Mouse (Mus musculus) ES-CJ7 (cell line): ENCODE data around the gene Slc16a14.
"Not testable (repeated sequence)": the region's sequence is repeated elsewhere in the genome, so short reads cannot be mapped to it uniquely, and the experiment has no call there.

Experiments
- DNase-seq: peaks from one replicate; pipeline ENCODE4 v3.0.0; 2011; ENCODE audit warnings: low read depth, low spot score

Gene Slc16a14

DNA sequence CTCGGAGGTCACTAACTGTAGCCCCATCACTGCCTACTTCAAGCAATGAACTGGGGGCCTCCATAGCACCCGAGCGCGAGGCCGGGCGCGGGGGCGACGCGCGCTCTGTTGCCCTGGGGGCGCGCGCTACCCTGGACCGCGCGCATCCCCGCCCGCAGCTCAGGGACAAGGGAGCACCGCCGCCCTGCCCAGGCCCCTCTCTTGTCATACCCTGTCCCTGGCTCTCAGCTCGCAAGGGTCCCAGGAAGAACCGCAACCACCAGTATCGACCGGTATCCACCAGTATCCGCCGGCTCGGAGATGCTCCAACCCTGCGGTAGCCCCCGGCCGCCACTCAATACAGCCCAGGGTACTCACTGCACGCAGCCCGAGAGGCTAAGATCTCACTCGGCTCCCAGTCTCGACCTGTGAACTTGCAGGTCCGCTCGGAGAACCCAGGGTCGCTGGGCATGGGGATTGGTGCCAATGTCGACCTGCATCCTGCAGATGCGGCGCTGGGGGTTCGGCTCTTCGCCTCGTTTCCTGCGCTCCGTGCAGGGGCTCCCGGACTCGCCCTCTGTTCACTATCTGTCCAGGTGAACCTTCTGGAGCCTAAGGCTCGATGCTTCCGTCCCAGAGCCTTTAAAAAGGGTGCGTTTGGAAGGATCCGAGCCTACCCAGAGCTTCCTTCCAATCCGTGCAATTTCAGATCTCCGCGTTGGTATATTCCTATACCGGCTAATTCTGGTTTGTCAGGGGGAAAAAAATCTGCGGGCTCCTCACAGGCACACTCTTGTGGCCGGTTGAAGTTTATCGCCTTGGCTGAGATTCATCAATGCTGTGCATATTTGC lies at the start of gene Slc16a14:
Gene Slc16a14, minus strand, starts transcription at position 632 of the 831 bp plus-strand sequence.
- peak; percentile 77 for DNase-seq

DNA sequence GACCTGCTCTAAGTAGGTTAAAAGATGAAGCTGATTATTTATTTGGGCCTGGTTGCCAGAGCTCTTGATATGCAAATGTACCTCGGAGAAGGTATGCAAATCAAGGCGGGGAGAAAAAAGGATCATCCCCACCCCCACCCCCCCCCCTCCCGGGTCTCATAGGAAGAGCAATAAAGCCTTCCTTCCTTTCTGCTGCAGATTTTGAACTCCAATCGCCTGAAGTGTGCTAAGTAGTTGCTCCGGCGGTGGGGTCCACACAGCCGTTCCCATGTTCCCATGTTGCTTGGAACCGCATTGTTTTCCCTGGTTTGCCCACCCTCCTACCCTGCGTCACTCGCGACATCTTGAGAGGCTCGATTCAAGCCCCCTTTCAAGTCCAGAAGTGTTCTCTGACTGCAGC lies 26.8 kb upstream of the Slc16a14 start:
- peak; percentile 32 for DNase-seq

DNA sequence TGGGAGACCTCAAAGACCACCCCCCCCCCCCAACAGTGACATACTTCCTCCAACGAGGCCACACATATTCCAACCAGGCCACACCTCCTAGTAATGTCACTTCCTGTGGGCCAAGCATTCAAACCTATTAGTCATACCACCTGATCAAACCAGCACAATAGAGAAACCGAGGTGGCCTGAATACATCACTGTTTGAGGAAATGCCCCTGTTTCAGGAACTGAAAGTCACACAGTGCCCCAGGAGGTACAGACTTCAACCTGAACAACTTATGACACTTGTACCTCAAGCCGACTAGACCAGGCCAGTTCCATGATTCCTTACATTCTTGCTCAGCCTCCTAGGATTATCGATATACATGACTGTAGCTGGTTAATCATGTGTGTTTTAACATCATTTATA lies 22.8 kb upstream of the Slc16a14 start:
- not testable (repeated sequence) for DNase-seq

DNA sequence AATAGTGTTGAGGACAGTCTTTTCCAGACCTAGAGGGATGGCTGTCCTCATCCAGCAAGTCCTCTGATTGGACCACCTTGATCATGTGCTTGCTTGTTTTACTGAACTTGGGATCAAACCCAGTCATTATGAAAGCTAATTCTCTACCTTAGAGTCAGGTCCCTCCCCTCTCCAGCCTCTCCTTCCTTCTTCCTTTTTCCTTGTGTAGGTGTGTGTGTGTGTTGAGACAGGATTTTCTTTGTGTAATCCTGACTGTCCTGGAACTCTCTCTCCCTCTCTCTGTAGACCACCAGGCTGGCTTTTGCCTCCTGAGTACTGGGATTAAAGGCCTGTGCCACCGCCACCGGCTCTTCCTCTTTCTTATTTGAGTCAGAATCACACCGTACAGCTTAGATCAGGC lies 21.8 kb upstream of the Slc16a14 start:
- DNase-seq = not testable (repeated sequence)

DNA sequence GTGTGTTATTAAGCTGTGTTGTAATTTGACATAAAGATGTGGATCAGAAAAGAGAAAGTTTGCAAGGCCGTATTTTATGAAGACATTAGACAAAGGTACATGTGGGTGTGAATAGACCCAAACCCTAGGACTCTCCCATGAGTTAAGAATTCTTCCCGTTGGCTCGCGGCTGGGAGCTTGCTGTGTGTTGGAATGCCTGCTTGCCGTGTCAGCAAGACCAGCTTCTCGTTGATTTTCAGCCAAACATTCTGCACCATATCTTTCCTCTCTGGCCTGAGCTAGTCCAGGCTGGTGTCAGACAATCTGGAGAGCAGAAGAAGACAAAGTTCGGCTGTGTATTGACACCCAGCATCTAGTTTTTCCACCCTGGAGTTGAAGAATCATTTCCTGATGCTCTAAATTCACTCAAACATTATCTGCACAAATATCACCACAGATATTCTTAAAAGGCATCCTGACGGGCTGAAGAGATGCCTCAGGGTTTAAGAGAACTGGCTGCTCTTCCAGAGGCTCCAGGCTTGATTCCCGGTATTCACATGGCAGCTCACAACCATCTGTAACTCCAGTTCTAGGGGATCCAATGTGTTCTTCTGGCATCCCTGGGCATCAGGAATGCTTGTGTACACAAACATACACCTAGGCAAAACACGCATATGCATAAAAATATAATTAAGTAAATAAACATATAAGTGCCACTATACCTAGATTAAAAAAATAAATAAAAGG lies 17.7 kb upstream of the Slc16a14 start:
- no peak for DNase-seq

DNA sequence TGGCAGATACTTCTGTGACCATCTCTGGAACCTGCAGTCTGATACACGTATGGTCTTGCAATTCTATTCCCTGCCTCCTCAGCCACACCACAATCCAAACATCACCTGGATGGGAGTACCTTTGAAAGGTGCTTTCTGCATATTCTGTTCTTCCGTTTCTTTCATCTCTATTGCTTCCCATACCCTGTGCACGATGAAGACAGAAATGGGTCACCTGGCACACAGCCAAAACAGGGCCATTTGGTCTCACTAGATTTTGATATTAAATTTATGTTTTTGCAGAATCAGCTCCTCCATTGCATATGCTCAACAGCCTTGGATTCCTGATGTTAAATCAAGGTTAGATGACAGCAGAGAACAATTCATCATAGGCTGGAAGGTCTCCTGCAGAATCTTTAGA lies 16.6 kb upstream of the Slc16a14 start:
- DNase-seq = no peak

DNA sequence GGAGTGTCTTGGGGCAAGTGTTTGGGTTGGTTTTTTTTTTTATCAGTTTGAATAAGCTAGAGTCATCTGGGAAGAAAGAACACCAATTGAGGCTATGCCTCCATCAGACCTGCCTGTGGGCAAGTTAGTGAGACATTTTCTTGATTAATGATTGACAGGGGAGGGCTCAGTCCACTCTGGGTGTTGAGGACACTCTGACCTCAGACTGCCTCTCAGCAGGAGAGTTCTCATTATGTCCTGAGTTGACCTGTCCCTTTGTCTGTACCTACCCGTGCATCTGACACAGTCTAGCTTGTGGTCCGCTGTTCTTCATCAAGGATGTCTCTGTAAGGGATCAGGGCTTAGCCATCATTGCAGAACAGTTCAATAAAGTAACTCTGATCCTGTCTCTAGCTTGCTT lies 12.5 kb upstream of the Slc16a14 start:
- no peak for DNase-seq

DNA sequence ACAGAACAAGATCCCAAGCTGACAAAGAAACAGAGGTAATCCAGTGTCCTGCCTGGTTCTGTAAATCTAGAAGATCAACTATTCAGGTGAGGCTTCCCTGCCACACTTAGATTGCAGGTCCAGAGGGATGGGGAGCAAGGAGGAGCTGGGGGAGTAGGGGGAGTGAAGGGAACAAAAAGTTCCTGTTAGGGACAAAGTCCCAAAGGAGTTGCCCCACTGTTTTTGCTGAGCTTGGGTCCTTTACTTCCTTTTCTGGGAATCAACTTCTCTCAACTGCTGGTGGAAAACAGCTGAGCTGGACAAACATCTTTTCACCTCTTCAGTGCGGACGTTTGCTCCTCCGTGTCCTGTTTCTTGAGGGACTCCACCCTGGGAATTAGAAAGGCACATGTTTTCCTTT lies 11.0 kb upstream of the Slc16a14 start:
- DNase-seq = no peak

DNA sequence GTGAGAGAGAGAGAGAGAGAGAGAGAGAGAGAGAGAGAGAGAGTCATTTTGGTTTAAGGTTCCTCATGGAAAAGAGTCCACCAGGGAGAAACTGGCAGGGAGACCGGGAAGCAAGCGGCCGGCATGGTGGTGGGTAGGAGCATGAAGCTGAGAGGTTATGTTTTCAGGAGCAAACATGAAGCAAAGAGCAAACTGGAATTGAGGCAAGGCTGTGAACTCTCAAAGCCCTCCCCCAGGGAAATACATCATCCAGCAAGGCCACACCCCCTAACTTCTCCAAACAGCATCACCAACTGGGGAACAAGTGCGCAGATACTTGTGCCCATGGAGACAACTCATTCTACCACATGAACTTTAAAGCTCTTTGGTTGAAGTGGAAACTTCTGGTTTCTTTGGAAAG lies 8.6 kb upstream of the Slc16a14 start:
- no peak for DNase-seq

DNA sequence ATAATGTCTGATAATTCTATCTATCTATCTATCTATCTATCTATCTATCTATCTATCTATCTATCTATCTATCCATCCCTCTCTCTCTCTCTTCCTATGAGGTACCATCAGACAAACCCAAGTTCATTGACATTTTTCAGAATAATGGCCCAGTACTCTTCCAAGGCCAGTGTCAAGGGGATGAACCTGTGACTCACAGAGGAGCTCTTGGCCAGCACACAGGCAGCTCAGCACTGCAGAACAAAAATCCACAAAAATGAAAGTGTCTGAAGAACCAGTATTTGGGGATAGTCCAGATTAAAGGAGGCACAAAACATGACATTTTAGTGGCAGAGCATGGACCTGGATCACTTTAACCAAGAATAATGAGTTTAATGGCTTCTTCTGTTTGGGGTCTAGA lies 7.7 kb upstream of the Slc16a14 start:
- DNase-seq = no peak

DNA sequence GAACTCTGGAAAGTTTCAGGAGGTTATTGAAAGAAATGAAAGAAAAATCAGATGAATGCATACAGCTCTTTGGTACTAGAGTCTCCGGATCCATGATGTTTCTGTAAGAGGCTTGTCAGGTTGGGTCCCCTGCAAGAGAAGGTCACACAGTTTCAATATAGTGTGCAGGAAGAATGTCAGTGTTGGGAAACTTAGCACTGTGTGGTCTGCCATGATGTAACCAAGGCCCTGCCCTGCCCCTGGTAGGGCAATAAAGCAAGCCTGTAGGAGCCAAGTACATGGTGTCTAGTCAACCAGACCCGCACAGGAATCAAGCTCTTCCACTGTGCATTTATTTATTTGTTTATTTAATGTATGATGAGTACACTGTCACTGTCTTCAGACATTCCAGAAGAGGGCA lies 5.4 kb upstream of the Slc16a14 start:
- no peak for DNase-seq

DNA sequence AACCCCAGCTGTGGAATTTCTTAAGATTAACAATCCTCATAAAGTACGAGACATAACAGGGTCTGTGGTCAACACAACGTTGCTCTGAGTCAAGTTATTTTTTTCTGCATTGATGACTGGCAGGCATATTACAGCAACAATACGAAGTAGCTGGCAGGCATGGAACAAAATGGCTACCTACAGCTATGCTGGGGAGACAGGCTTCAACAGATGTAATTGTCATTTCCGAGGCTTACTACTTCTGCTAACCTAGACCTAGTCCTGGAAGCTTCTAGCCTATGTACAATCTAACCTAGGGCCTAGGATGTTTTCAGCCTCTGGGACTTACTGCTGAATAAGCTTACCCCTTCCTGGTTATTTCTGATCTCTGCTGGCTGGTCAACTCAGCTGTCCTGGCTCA lies 4.5 kb upstream of the Slc16a14 start:
- no peak for DNase-seq

DNA sequence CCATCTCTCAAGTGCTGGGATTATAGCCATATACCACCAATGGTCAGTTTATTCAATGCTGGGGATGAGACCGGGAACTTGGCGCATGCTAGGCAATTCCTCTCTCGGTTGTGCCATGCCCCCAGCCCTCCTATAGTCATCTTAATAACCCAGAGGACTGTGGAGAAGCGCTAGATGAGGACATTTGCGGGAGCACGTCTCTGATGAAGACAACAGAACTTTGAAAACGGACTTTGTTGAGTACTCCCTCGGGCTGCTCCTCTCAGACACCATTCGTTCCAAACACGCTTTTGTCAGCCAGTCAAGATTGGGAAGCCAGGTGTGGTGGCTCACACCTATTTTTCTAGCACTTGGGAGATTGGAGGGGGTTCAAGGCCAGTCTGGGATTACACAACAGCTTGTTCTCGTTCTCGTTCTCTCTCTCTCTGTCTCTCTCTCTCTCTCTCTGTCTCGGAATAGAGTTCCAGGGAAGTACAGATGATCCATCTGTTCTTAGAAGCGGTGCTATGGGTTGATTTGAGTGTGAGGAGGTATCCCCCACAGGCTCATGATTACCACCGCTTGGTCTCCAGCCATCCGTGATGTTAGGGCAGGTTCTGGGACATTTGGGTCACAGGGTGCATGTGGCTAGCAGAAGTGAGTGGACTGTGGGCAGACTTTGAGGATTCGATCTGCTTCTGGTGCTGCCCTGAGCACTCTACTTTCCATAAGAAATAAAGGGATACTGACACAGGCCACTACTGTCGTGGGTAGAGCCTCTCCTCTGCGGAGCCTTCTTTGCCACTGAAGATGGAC lies 2.0 kb upstream of the Slc16a14 start:
- DNase-seq = no peak

DNA sequence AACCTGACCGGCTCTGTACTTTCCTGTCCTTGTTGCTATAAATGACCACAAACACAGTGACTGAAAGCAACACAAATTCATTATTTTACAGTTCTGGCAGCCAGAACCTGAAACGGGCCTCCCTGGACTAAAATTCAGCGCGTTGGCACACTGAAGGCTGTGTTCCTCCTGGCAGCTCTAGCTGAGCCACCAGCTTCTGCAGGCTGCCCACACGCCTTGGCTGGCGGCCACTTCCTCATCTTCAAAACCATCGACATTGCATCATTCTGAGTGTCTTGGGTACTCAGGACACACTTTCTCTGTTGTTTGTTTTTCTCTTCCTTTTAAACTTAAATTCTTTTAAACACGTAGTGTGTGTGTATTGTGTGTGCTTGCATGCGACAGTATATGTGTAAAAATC lies 734 bp upstream of the Slc16a14 start:
- no peak for DNase-seq

DNA sequence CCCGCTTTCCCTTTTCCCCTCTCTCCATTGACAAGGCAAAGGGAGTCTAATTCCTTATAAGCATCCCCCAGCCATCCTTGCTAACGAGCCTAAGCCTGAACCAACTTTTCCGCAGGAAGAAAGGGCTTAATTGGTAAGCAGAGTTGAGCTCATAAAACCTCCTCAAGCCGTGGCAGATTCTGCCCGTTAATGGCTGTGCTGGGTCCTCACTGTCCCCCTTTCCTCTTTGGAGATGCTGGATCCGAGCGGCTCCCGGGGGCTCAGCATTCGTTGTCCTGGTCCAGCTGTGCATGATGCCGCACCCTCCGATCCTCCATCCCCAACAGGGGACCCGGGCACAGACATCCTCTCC lies 807 bp downstream of the Slc16a14 start:
- DNase-seq = no peak

DNA sequence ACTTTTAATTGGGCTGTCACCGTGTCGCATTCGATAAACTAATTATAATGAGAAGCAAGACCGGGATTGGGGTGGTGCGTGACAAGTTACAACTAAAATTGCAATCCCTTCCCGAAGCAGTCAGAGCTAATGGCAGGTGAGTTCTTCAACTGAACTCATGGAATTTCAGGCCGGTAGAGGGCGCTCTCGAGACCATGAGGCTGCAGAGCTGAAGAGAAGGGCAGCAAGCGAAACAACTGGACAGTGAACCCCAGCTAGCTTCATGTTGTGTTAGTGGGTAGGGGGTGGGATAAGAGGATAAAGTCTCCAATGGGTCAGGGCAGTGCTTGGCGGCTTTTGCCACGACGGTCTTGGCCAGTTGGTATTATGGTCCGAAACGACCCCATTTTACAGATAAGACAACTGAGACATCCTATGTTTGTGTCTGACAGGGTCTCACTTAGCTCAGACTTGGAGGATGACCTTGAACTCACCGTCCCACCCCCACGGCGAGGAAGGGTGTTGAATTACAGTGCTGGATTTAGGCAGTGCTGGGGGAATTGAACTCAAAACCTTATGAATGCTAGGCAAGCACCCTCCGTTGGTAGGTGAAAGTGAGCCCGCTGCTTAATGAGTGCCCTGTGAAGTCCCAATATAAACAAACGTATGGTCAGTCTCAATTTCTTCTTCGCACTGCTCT lies 1.3 kb downstream of the Slc16a14 start:
- peak; percentile 91 for DNase-seq

DNA sequence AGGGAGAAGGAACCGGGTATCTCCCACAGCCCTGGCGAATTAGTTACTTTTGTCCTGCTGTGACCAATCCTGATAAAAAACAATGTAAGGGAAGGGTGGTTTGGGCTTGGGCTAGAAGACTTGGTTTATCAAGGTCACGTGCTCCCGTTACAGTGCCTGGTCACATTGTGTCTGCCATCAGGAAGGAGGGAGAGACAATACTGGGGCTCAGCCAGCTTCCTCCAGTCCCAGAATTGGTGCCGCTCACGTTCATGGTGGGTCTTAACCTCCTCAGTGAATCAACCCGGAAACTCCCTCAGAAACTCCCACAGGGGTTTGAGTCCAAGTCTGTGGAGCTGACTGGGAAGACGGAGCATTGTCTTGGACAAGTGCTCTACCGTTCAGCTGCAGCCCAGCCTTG lies 9.3 kb downstream of the Slc16a14 start:
- DNase-seq = peak; percentile 54

DNA sequence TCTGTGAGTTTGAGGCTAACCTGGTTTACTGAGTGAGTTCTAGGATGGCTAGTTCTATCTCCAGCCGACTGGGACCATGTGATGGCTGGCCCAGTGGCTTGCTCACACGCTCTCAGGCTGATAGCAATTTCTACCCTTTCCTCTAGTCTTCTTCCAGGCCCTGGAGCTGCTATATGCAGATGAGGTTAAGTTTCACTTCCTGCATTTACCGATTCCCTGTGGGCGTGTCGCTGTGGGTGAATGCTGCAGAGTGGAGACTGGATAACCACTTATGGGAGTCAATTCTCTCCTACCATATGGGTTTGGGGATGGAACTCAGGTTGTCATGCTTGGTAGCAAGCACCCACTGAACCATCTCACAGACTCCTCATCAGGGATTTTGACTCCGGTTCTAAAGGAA lies 10.8 kb downstream of the Slc16a14 start:
- peak; percentile 42 for DNase-seq

DNA sequence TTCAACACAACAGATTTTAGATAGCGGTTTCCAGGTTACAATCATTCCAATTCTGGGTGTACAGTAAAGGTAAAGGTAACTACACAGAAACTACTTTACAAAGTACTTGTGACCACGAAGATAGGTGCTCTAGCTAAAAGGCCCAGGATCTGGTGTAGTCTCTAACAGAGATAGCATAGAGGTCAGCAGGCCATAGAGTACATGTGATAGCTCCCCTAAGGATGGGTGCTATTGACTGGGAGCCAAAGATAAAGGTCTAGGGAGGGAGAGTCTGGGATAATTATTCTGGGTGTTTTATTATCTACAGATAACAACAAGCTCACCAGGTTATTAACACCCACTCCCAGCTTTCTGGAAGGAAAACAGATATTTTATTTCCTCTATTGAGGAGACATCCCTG lies 11.5 kb downstream of the Slc16a14 start:
- DNase-seq = no peak

DNA sequence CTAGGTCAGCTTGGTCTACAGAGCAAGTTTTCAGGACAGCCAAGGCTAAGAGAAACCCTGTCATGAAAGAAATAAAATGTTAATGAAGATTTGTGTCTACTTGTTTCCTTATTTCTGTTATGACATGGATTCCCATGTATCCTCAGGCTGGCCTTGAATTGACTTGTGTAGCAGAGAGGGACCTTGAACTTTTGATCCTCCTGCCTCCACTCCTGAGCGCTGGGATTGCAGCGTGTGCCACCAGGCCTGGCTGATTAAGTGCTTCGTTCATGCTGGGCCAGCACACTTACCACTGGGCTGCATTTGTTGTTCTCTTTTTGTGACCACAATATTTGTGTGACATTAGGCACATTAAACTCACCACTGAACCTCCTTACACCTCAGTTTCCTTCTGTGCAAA lies 16.1 kb downstream of the Slc16a14 start:
- no peak for DNase-seq

DNA sequence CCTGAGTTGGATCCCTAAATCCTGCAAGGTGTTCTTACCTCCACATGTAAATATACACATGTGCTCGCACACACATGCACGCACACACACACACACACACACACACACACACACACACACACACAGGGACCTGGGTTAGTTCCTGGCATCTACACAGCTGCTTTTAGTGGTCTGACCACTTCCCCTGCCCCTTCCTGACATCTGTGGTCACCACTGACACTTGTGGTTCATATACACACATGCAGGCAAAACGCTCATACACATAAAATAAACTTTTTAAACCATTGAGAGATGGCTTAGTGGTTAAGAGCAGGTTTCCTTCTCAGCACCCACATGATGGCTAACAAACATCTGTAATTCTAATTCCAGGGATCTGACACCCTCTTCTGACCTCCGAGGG lies 19.9 kb downstream of the Slc16a14 start:
- DNase-seq = no peak

DNA sequence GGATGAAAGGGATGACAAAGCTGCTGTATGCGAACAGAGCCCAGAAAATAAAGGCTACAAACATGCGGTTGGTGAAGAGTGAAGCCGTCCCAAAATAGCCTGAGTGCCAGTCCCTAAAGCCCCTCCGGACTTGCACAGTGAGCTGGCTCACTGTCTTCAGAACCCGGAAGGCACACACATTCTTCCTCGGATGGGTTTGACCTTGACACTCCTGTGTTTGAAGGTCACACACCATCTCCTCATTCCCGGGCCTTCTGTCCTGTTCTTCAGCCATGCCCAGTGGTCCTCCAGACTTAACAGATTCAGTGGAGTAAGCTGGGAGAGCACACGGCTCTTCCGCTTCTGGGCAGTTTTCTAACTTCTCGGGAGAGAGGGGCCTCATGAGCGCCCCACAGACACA lies 22.4 kb downstream of the Slc16a14 start:
- DNase-seq = peak; percentile 58
